Mouse (Mus musculus): ENCODE results near the gene Mgat5. TPM values are rescaled to one million over a fixed set of nuclear protein-coding genes. Genes with fewer than 3 reads are reported as not detected.

Gene Mgat5
- total RNA-seq, 2 experiments from 2014 or later: 83.1 to 91.5 TPM

DNA sequence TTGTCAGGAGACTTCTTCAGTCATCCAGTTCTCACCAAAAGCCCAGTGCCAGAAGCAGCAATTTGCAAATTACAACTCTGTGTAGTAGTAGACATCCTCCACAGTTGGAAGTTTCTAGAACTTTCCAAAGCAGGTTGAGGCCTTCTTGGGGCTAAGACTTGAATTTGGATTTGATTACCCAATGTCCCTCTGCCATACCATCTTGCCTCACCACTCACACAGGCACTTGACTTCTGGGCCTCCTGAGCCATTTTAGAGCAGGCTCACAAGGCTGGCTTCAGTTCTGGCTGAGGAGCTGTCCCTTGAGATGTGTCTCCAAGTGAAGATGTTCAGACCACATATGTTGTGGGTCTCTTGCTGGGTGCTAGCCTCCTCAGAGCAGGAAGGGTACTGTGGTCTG is 86.9 kb downstream of the Mgat5 start:
- intact Hi-C loops (cut with DNase I): no loop called here
- no peak for DNase-seq (ENCODE audit: low spot score in 2 of 2)

DNA sequence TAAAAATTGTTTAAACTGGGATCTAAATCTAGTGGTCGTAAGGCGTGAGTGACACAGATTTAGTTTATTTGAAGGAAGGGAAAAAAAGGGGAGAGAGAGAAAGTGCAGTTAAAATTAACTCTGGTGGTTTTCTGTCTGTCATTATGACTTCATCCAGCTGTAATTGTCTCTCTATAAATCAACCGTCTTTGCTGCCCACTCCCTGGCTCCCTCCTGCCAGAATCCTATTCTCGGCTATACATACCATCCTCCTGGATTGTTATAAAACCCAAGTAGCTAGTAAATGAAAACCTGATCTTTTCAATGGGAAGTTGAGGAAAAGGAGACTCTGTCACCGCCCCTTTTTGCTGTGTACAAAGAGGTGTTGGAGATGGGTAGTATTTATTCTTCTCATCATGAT is 88.5 kb downstream of the Mgat5 start:
- intact Hi-C loops (cut with DNase I): no loop called here
- DNase-seq (ENCODE audit: low spot score in 2 of 2): peak in 1 of 2 experiments; percentile 39

DNA sequence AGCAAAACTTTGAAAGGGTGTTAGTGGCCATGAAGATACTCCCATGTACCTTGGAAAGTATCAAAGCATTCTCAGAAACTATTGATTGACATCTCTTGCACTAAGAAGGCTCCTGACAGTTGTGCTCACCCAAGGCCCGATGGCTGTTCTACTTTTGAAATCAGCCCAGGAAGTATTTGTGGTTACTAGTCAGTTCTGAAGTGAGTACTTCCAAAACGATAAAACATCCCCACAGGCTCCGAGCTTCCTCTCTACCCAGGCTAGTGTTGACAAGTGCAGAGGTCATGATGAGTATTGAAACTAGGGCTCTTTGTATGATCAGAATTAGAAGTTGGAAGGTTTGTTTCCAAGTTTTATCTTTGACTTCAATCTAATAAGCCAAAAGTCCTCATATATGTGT is 92.0 kb downstream of the Mgat5 start:
- no peak for DNase-seq (ENCODE audit: low spot score in 2 of 2)
- intact Hi-C loops (cut with DNase I): no loop called here

DNA sequence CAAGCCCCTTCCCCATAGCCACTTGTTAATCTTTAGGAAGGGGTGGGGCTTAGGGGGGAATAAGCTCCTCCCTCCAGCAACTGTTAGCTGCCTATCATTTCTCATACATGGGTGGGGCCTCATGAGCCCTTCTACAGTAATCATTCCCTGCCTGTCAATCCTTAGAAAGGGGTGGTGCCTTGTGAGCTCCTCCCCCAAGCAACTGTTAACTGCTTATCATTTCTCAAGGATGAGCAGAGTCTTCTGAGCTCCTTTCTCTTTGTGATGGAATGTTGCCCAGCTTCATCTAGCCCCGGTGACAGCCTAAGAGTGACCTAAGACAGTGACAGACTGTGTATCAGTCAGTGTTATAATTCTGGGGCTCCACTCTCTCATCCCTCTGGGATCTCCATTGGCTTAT is 95.0 kb downstream of the Mgat5 start:
- DNase-seq (ENCODE audit: low spot score in 2 of 2): no peak
- intact Hi-C loops (cut with DNase I): no loop called here

DNA sequence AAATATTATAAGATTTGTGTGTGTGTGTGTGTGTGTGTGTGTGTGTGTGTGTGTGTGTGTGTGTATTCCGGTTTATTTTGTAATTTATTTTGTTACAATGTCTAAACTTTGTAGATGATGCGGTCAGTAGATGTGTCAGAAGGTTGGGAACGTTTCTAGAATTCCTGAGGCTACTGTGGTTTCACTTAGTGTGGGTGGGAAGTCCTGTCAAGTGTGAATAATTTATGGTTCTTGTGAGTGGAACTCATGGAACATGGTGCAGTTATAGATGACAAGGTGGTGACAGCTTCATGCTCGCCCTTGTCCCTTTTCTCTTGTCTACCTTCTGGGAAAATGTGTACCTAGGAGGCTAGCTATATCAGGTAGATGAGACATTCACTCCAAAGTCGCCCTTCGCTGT is 96.2 kb downstream of the Mgat5 start:
- intact Hi-C loops (cut with DNase I): no loop called here

DNA sequence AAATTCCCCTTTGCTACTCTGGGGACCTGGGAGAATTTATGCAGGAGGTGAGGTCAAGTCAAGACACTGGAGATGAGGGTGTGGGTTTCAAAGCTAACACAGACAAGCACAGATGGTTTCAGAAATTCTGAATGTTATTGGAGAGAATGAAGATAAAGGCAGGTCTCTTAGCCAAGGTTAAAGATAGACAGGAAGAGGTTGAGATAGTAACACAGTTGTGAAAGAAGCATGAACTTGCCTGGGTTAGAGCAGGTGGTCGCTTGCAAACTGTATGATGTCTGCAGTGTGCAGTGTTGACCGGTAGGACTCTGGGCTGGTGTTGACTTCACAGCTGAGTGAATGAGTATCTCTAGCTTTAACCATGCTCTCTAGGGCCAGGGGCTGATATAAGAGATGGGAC is 97.8 kb downstream of the Mgat5 start:
- intact Hi-C loops (cut with DNase I): no loop called here
- DNase-seq (ENCODE audit: low spot score in 2 of 2): no peak

More for the DNA sequence above, 96.2 kb downstream of the Mgat5 start:
- no peak for DNase-seq (ENCODE audit: low spot score in 2 of 2)

DNA sequence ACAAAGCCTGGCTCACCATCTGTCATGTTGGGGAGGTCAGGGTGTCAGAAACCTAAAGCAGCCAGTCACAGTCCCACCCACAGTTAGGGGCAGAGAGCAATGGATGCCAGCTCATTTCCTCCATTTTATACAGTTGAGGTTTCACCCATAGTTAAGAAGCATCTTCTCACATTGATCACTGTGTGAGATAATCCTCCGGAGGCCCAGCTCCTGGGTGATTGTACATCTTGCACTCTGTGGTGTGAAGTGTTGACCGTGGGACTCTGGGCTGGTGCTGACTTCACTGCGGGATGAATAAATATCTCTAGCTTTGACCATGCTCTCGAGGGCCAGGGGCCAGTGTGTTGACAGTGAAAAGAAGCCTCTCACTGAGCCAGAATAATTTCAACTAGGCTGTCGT is 99.0 kb downstream of the Mgat5 start:
- intact Hi-C loops (cut with DNase I): no loop called here

DNA sequence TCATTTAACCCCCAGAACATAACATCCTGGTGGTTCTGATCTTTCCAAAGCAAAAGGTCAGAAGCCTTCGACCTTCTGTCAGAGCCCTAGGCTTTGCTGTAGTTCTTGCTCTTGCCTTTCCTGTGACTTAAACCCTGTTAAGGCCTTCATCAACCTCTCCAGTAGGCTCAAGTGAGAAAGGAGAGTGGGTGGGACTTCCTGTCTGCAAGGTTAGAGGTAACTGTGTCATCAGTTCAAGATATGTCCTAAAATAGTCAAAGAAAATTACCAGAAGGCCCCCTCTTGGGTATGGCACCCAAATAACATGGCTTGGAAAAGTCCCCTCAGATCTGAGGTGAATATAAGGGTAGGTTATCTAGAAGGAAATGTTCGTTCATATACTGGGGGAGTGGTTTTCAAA is 99.5 kb downstream of the Mgat5 start:
- intact Hi-C loops (cut with DNase I): no loop called here
- DNase-seq (ENCODE audit: low spot score in 2 of 2): no peak

More for the DNA sequence above, 99.0 kb downstream of the Mgat5 start:
- DNase-seq (ENCODE audit: low spot score in 2 of 2): no peak

DNA sequence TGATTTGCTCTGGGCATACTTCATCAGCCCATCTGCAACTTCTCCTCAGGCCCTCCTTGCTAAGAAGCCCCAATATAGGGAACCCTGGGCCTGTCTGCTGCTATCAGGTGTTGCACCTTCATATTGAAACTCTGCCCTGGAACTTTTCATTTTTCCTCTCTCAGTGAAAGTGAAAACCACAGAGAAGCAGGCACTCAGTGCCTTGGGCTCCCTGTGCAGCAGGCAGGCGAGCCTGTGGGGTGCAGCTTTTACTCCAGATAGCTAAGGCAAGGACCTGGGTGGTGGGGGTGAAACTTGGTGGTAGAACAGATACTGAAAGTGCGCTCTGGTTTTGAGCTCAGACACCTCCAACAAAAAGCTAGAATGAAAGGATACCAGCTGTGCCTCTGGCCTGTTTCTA is 100.8 kb downstream of the Mgat5 start:
- intact Hi-C loops (cut with DNase I): no loop called here
- no peak for DNase-seq (ENCODE audit: low spot score in 2 of 2)

DNA sequence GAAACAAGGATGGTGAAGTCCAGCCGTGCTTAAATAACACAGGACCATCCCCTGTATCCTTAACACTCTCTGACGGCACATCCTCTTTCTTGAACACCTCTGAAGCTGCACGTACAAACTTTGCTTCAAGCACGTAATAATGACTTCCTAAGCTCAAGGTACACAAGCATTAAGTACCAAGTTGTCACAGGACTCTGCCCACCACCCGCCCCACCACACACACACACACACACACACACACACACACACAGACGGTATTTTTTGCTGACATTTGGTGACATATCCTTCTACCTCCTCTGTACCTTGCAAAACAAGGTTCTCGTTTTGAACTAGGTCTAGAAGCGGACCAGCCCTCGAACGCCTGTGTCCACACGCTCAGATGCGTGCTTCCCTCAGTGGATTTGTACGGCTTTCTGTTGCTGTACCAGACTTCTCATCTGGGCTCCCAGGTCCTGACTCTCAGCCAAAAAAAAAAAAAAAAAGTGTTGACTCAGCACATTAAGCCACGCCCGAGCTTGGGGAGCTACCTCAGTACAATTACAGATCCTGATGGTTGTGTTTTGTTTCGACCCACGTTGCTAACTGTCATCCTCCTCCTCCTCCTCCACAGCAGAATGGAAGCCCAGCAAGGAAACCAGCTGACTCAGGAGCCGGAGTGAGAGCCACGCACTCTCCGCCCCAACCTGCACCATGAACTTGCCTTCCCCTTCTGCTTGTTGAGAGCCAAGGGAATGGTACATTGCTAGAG is 101.4 kb downstream of the Mgat5 start:
- no peak for DNase-seq (ENCODE audit: low spot score in 2 of 2)
- intact Hi-C loops (cut with DNase I): no loop called here

DNA sequence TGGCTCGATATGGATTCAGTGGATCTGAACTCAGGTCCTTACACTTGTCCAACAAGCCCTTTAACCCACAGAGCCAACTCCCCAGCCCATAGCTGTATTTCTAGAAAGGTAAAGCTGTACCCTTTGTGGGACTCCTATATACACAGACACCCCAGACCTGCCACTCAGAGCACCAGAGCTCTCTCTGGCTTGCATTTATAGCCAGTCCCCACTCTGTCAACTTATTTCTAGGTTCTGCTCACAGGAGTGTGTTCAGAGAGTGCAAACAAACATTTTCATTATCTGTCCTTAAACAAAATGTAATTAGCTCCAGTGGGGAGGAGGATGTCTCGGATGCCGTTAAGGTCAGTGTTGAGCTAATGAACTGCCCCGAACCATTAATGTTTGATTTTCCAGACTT is 102.5 kb downstream of the Mgat5 start:
- intact Hi-C loops (cut with DNase I): no loop called here
- DNase-seq (ENCODE audit: low spot score in 2 of 2): no peak

DNA sequence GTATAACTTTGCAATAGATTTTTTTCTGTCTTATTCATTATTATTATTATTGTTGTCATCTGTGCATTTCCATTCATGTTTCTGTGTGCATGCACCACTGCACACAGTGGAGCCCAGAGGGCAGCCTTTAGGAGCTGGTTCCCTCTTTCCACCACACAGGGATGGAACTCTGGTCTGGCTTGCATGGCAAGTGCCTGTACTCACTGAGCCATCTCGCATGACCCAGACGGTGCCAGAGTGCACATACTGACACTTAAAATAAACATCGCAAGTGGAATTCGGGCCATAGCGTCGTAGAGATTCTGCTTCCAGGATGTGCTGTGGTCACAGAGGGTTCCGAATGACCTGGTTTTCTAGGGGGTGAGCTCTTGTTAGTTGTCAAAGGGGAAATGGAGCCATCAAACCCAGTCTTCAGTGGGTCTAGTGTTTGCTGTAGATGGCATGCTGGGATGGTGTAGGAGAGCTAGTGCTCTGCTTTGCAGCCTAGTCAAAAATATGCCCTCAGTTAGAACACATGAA is 103.5 kb downstream of the Mgat5 start:
- no peak for DNase-seq (ENCODE audit: low spot score in 2 of 2)
- intact Hi-C loops (cut with DNase I): no loop called here

DNA sequence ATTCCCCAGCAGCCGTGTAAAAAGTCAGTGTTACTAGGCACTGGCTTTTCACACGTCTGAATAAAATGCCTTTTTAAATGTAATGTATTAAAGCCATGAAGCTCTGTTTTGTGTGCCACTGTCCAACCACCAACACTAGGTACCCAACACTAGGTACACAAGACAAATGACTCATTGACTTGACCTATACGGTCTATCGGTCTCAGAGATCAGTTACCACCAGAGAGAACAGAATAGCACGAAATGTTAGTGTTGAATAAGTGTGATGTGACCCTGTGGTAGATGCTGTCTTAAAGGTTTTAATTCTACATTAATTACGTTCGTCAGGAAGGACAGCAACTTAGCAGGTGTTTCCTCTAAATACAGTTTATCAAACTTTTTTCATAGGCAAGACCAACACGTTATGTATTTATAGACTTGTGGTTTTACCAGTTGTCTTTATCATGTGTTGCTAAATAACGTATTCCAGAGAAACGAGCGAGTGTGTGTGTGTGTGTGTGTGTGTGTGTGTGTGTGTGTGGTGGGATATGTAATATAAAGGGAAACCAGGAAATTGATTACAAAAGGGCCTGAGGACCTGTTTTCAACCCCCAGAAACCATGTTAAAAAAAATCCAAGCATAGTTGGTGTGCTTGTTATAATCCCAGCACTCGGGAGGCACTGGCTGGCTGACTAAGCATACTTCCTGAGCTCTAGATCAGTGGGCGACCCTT is 104.3 kb downstream of the Mgat5 start:
- DNase-seq (ENCODE audit: low spot score in 2 of 2): no peak
- intact Hi-C loops (cut with DNase I): no loop called here

DNA sequence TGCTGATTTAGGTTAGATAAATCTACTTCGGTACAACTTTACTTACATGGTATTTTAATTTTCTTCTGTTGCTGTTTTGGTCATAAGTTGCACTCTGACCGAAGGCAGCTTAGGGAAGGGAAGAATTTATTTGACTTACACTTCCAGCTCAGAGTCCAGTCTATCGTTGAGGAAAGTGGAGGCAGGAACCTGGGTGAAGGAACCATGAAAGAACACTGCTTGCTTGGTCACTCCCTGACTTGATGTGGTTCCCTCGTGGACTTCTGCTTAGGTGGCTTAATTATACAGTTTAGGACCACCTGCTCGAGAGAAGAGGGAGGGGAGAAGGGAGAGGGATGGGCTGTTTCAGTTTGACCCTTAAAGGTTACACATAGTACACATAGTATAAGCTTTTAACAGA is 105.2 kb downstream of the Mgat5 start:
- DNase-seq (ENCODE audit: low spot score in 2 of 2): no peak
- intact Hi-C loops (cut with DNase I): no loop called here

DNA sequence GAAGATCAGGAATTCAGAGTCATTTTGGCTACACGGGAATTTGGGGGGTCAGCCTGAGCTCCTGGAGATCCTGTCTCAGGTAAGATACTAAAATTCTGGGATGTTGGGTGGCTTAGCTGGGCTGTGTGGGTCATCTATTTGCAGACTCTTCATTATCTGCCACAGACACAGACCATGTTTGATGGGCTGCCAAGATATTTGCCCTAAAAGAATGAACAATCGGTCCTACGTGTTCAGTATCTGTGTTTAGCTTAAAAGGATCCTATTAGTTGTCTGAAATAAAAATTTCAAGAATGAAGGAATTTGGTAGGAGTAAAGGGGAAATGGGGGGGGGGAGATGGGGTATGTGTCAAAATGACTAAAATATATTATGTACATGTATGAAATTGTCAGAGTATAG is 105.9 kb downstream of the Mgat5 start:
- intact Hi-C loops (cut with DNase I): no loop called here
- no peak for DNase-seq (ENCODE audit: low spot score in 2 of 2)

DNA sequence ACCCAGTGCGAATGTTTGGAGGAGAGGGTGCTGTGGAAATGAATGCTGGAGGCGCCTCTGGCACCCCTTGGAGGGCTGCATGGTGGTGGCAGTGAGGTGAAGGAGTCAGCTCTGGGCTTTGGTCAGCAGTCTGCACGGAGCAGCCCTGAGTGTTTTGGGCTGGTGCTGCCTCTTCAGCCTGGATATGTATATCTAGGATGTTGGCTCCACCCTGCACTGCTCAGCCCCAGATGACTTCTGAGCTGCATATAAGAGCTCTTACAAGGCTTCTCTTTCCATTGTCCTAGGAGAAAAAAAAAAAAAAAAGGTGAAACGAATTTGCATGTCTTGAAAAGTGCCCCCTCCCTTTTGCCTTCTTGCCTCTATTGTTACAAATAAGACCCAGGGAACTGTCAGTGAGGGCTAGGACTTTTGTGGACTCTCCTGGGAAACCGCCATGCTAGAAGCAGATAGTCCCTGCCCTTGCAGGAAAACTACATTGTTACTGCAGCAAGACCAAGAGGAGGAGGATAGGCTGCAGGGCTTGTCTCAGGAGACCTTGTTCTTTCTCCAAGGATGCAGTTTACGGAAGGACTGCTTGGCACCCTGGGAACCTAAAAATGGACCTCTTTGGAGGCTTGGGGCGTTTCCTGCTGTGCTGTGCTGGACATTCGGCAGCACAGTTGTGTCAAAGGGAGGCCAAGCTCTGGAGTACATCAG is 109.0 kb downstream of the Mgat5 start:
- DNase-seq (ENCODE audit: low spot score in 2 of 2): no peak
- intact Hi-C loops (cut with DNase I): no loop called here

DNA sequence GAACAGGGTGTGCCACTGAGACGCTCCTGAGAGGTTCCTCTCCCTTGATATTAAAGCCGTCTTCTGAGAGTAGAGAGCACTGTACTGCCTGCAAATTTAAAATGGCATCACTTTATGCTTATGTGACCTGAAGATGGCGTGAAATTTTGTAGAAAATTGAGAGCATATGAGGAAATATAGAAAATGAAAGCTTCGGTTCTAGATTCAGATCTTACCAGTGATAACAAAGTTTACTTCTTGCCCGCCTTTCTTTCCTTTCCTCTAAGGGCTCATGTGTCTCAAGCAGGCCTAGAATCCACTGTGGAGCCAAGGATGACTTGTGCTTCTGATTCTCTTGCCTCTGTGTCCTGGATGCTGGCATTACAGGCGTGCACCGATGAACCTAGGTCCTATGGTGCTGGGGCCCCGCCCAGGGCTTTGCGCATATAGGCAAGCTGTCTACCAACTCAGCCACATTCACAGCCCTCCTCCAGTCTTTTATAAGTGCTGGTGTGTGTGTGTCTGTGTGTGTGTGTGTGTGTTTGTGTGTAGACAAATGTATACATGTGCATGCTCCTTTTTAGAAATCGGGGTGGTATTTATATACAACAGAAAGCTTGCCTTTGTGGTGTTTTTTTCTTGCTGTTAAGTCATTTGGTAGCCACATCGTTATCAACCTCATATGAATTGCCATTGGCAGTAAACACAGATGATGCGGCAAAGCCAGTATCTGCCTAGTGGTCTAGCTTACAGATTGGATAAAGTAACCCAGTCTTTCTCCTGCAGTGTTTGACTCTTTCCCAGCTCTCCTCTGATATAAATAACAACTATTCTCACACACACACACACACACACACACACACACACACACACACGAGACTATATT is 111.2 kb downstream of the Mgat5 start:
- intact Hi-C loops (cut with DNase I): no loop called here
- no peak for DNase-seq (ENCODE audit: low spot score in 2 of 2)

DNA sequence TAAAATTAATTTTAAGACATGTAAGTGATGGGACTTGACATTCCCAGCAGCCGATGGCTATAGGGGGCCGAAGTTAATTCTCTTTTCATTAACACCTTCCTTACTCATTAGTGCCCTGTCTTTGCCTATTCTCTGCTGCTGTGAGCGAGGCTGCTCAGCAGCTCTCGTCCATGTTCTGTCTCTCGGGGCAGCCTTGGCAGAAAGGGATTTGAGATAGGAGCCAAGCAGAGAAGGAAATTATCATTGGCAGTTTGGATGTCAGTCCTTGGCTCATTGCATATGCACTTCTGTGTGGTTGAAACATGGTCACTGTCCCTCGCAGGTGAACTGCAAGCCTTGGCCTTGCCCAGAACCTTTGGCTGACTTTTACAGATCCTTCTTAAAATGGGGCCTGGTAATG is 111.8 kb downstream of the Mgat5 start:
- DNase-seq (ENCODE audit: low spot score in 2 of 2): no peak
- intact Hi-C loops (cut with DNase I): no loop called here

DNA sequence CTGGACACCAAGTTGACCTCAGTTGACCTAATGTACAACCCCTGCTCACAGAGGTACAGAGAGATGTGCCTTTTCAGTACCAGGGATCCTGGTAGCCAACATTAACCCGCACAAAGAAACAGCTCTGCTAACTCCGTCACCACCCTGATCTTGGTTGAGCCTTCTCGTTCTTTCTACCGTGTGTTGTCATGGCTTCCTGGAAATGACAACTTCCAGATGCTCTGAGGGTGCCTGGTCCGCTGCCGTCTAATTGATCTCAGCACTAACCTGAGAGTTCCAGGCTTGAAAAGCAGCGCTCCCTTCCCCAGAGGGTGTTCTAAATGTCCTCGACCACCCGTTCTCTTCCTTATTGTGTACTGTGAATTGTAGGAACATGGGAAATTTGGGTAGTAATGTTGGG is 112.7 kb downstream of the Mgat5 start:
- no peak for DNase-seq (ENCODE audit: low spot score in 2 of 2)
- intact Hi-C loops (cut with DNase I): no loop called here

DNA sequence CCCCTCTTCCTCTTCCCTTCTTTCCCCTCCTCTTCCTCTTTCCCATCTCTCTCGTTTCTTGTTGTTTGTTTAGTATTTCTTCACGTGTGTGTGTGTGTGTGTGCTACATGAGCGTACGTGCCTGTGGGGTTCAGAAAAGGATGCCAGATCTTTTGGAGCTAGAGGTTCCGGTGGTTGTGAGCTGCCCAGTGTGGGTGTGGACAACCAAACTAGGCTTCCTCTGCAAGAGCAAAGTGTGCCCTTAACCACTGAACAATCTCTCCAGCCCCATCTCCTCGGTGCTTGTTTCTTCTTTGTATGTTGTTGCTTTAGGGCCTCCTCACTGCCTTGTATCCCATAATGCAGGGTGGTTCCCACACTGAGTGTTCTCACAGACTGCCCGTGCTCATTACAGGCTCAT is 113.7 kb downstream of the Mgat5 start:
- intact Hi-C loops (cut with DNase I): no loop called here
- DNase-seq (ENCODE audit: low spot score in 2 of 2): no peak

Data from left cerebral cortex, postnatal 14 days (tissue).